Mouse (Mus musculus) brown adipose tissue, adult 24 weeks (tissue): ENCODE data around the gene Rpl9-ps1. TPM values are rescaled to one million over a fixed set of nuclear protein-coding genes. Genes with fewer than 3 reads are reported as not detected.

Experiments
- H3K27ac ChIP-seq: fragments of 200-500 bp; replicated peaks from 2 replicates; pipeline ENCODE4 v1.5.1; 2012; ENCODE audit warnings: low read depth, mild to moderate bottlenecking, low read length
- H3K4me1 ChIP-seq: fragments of 200-500 bp; 2 replicates; pipeline ENCODE4 v1.6.1; 2012; ENCODE audit warnings: low read length, mixed read lengths; ENCODE audit not compliant: control insufficient read depth, insufficient read depth, insufficient read length
- H3K4me3 ChIP-seq: fragments of 200-500 bp; 2 replicates; pipeline ENCODE4 v1.5.1; 2012; ENCODE audit warnings: low read depth, mild to moderate bottlenecking, low read length, moderate library complexity; ENCODE audit not compliant: insufficient read depth
- polyA plus RNA-seq: library from polyadenylated mRNA; stranded (reverse); fragments of >200 nt; gene quantifications from 2 replicates; pipeline ENCODE4 v1.2.4, GENCODE M21; 2012; ENCODE audit not compliant: missing spikeins, insufficient read depth, insufficient read length

The Rpl9-ps1 gene
- polyA plus RNA-seq: not detected in 2 replicates

- H3K4me1 ChIP-seq: no peaks in the 10 kb centered on the region
- no peak within 1 kb of the TSS for H3K27ac ChIP-seq
- no peak within 1 kb of the TSS for H3K4me3 ChIP-seq
These were observed at the start of gene Rpl9-ps1 for GRCm38 (mm10) chr11:83645521-83645920. Gene Rpl9-ps1 (minus strand): TSS chr11:83645621.

GRCm38 (mm10) chr11:83692008-83692407 lies 46.6 kb upstream of the Rpl9-ps1 start:
- Histone ChIP-seq H3K27ac (no peak overlapping the region), H3K4me3 (no peak overlapping the region), H3K4me1 (no peaks in the 10 kb centered on the region)

- no peak overlapping the region for H3K4me3 ChIP-seq
- H3K27ac ChIP-seq: no peak overlapping the region
- H3K4me1 ChIP-seq: no peaks in the 10 kb centered on the region
These were observed 44.5 kb upstream of the Rpl9-ps1 start for GRCm38 (mm10) chr11:83689918-83690317.

GRCm38 (mm10) chr11:83675665-83676064 lies 30.2 kb upstream of the Rpl9-ps1 start:
- no peaks in the 10 kb centered on the region for H3K4me1 ChIP-seq
- no peak overlapping the region for H3K27ac ChIP-seq
- no peak overlapping the region for H3K4me3 ChIP-seq

GRCm38 (mm10) chr11:83671743-83672142 lies 26.3 kb upstream of the Rpl9-ps1 start:
- no peaks in the 10 kb centered on the region for H3K4me1 ChIP-seq

GRCm38 (mm10) chr11:83663532-83663931 lies 18.1 kb upstream of the Rpl9-ps1 start:
- Histone ChIP-seq H3K27ac (0 out of 2 replicates have a peak overlapping the region, but pooled peaks have one; percentile 40), H3K4me3 (no peak overlapping the region), H3K4me1 (no peaks in the 10 kb centered on the region)

More at GRCm38 (mm10) chr11:83671743-83672142, 26.3 kb upstream of the Rpl9-ps1 start:
- Histone ChIP-seq H3K4me3 (no peak overlapping the region), H3K27ac (no peak overlapping the region)

- H3K27ac ChIP-seq: 0 out of 2 replicates have a peak within 1 kb of the TSS, but pooled peaks have one; percentile 40
- H3K4me1 ChIP-seq: no peaks in the 10 kb centered on the region
- H3K4me3 ChIP-seq: no peak within 1 kb of the TSS
These were observed 16.8 kb upstream of the Rpl9-ps1 start, which contains the start of gene Ccl4 for GRCm38 (mm10) chr11:83662204-83662603. Gene Ccl4 (plus strand): TSS chr11:83662584.

GRCm38 (mm10) chr11:83658797-83659196 lies 13.4 kb upstream of the Rpl9-ps1 start:
- no peak overlapping the region for H3K4me3 ChIP-seq
- H3K4me1 ChIP-seq: no peaks in the 10 kb centered on the region
- no peak overlapping the region for H3K27ac ChIP-seq

GRCm38 (mm10) chr11:83657508-83657907 lies 12.1 kb upstream of the Rpl9-ps1 start:
- Histone ChIP-seq H3K4me3 (no peak overlapping the region), H3K4me1 (no peaks in the 10 kb centered on the region), H3K27ac (no peak overlapping the region)

GRCm38 (mm10) chr11:83654606-83655005 lies 9.2 kb upstream of the Rpl9-ps1 start:
- Histone ChIP-seq H3K4me1 (no peaks in the 10 kb centered on the region), H3K27ac (no peak overlapping the region), H3K4me3 (no peak overlapping the region)

- no peaks in the 10 kb centered on the region for H3K4me1 ChIP-seq
- peak within 1 kb of the TSS; percentile 18; the same call in 1 of the 2 replicates for H3K4me3 ChIP-seq
These were observed 4.0 kb upstream of the Rpl9-ps1 start, which contains the start of gene Ccl3 for GRCm38 (mm10) chr11:83649305-83649841. Gene Ccl3 (minus strand): TSS chr11:83649355.

GRCm38 (mm10) chr11:83646356-83647149 lies 1.1 kb upstream of the Rpl9-ps1 start:
- Histone ChIP-seq H3K4me3 (no peak overlapping the region), H3K4me1 (no peaks in the 10 kb centered on the region), H3K27ac (no peak overlapping the region)

More at GRCm38 (mm10) chr11:83649305-83649841, 4.0 kb upstream of the Rpl9-ps1 start, which contains the start of gene Ccl3:
- no peak within 1 kb of the TSS for H3K27ac ChIP-seq

- Histone ChIP-seq H3K27ac (no peak overlapping the region), H3K4me3 (no peak overlapping the region), H3K4me1 (no peaks in the 10 kb centered on the region)
These were observed 4.2 kb downstream of the Rpl9-ps1 start for GRCm38 (mm10) chr11:83641216-83641615.

- Histone ChIP-seq H3K4me3 (no peak overlapping the region), H3K4me1 (no peaks in the 10 kb centered on the region)
These were observed 5.3 kb downstream of the Rpl9-ps1 start for GRCm38 (mm10) chr11:83640141-83640540.

GRCm38 (mm10) chr11:83639533-83639932 lies 5.9 kb downstream of the Rpl9-ps1 start:
- Histone ChIP-seq H3K4me3 (no peak overlapping the region), H3K4me1 (no peaks in the 10 kb centered on the region), H3K27ac (no peak overlapping the region)

More at GRCm38 (mm10) chr11:83640141-83640540, 5.3 kb downstream of the Rpl9-ps1 start:
- no peak overlapping the region for H3K27ac ChIP-seq
